Mouse (Mus musculus) MEL (cell line): Measurements from ENCODE around the gene Cyth3. TPM values are rescaled to one million over a fixed set of nuclear protein-coding genes. Genes with fewer than 3 reads are reported as not detected.
A peak's percentile ranks its signal among the peaks of the same experiment; 100 is the strongest.

Source experiments
- DNase-seq: peaks from one replicate; pipeline ENCODE4 v3.0.0; 2011; ENCODE audit warnings: low read depth, low spot score
- H3K27ac ChIP-seq: 2 replicates; pipeline ENCODE4 v1.5.1; 2012; ENCODE audit warnings: low read depth, mild to moderate bottlenecking, control low read depth, low read length, moderate library complexity; ENCODE audit not compliant: control insufficient read depth
- H3K27me3 ChIP-seq, 2 experiments: fragments of 150-350 bp in 1 of 2; sonication (generic) in 1 of 2; 2 replicates each; pipeline ENCODE4 v1.6.1; 2012; ENCODE audit warnings: low read length in 2 of 2, mild to moderate bottlenecking in 2 of 2, improper control_type of control experiment in 1 of 2, moderate library complexity in 1 of 2; ENCODE audit not compliant: insufficient read depth in 2 of 2, control insufficient read depth in 1 of 2
- H3K36me3 ChIP-seq, 2 experiments: 2 replicates each; pipeline ENCODE4 v1.6.1; 2012 to 2014; ENCODE audit warnings: low read length in 2 of 2, improper control_type of control experiment in 1 of 2, inconsistent platforms in 1 of 2, mild to moderate bottlenecking in 1 of 2; ENCODE audit not compliant: insufficient read depth in 2 of 2, control insufficient read depth in 1 of 2
- H3K4me1 ChIP-seq, 2 experiments: fragments of 150-350 bp in 1 of 2; sonication (generic) in 1 of 2; 2 replicates each; pipeline ENCODE4 v1.6.1; 2012; ENCODE audit warnings: low read length in 2 of 2, improper control_type of control experiment in 1 of 2, mild to moderate bottlenecking in 1 of 2; ENCODE audit not compliant: insufficient read depth in 2 of 2, control insufficient read depth in 1 of 2
- H3K4me3 ChIP-seq, 2 experiments: fragments of 150-350 bp in 1 of 2; sonication (generic) in 1 of 2; 2 replicates each; pipeline ENCODE4 v1.5.1; 2012; ENCODE audit warnings: low read depth in 2 of 2, low read length in 2 of 2, mild to moderate bottlenecking in 2 of 2, moderate library complexity in 2 of 2, control low read depth in 1 of 2, improper control_type of control experiment in 1 of 2; ENCODE audit not compliant: control insufficient read depth in 1 of 2, insufficient read depth in 1 of 2
- H3K79me2 ChIP-seq: 2 replicates; pipeline ENCODE4 v1.6.1; 2012; ENCODE audit warnings: mild to moderate bottlenecking, low read length, moderate library complexity; ENCODE audit not compliant: control insufficient read depth, poor library complexity, insufficient read depth
- H3K9ac ChIP-seq: 2 replicates; pipeline ENCODE4 v1.6.1; 2012; ENCODE audit warnings: low read depth, mild to moderate bottlenecking, control low read depth, low read length, moderate library complexity; ENCODE audit not compliant: control insufficient read depth, poor library complexity, severe bottlenecking
- H3K9me3 ChIP-seq: fragments of 150-350 bp; sonication (generic); replicated peaks from 2 replicates; pipeline ENCODE4 v1.6.1; 2012; ENCODE audit warnings: mild to moderate bottlenecking, low read length, improper control_type of control experiment, moderate library complexity; ENCODE audit not compliant: insufficient read depth
- BHLHE40 ChIP-seq: IDR thresholded peaks from 2 replicates; pipeline ENCODE4 v1.6.1; 2012; ENCODE audit warnings: low read depth, mild to moderate bottlenecking, inconsistent platforms, low read length, improper control_type of control experiment, borderline replicate concordance
- CHD1 ChIP-seq: IDR thresholded peaks from 2 replicates; pipeline ENCODE4 v1.6.1; 2012; ENCODE audit warnings: low read depth, mild to moderate bottlenecking, inconsistent platforms, low read length, improper control_type of control experiment
- CHD2 ChIP-seq: IDR thresholded peaks from 2 replicates; pipeline ENCODE4 v1.6.1; 2011; ENCODE audit warnings: low read length, improper control_type of control experiment
- CTCF ChIP-seq, 3 experiments: IDR thresholded peaks in 2 of 3; conservative IDR thresholded peaks in 1 of 3; 2 replicates each; pipeline ENCODE4 v1.5.1; 2011 to 2012; ENCODE audit warnings: low read length in 3 of 3, low read depth in 2 of 3, mild to moderate bottlenecking in 2 of 3, improper control_type of control experiment in 1 of 3, inconsistent platforms in 1 of 3, mixed read lengths in 1 of 3, moderate library complexity in 1 of 3; ENCODE audit not compliant: control insufficient read depth in 1 of 3, insufficient read depth in 1 of 3, poor library complexity in 1 of 3, severe bottlenecking in 1 of 3
- E2F4 ChIP-seq: IDR thresholded peaks from 2 replicates; pipeline ENCODE4 v1.6.1; 2011; ENCODE audit warnings: low read depth, low read length, improper control_type of control experiment, borderline replicate concordance
- ELF1 ChIP-seq: IDR thresholded peaks from 2 replicates; pipeline ENCODE4 v1.6.1; 2014; ENCODE audit warnings: low read depth, mild to moderate bottlenecking, inconsistent platforms, low read length, improper control_type of control experiment, moderate library complexity
- ETS1 ChIP-seq: IDR thresholded peaks from 2 replicates; pipeline ENCODE4 v1.6.1; 2012; ENCODE audit warnings: low read depth, mild to moderate bottlenecking, inconsistent platforms, low read length, improper control_type of control experiment, moderate library complexity
- GABPA ChIP-seq: IDR thresholded peaks from 2 replicates; pipeline ENCODE4 v1.6.1; 2012; ENCODE audit warnings: low read depth, mild to moderate bottlenecking, inconsistent platforms, low read length, improper control_type of control experiment, moderate library complexity
- GATA1 ChIP-seq: IDR thresholded peaks from 2 replicates; pipeline ENCODE4 v1.6.1; 2011; ENCODE audit warnings: low read depth, low read length, improper control_type of control experiment
- HCFC1 ChIP-seq: IDR thresholded peaks from 2 replicates; pipeline ENCODE4 v1.6.1; 2012; ENCODE audit warnings: low read depth, mild to moderate bottlenecking, inconsistent platforms, low read length, improper control_type of control experiment, moderate library complexity
- KAT2A ChIP-seq: conservative IDR thresholded peaks from 2 replicates; pipeline ENCODE4 v1.6.1; 2012; ENCODE audit warnings: low read depth, low read length, improper control_type of control experiment, inconsistent platforms
- MAX ChIP-seq: IDR thresholded peaks from 2 replicates; pipeline ENCODE4 v1.6.1; 2011; ENCODE audit warnings: low read length, improper control_type of control experiment
- MAZ ChIP-seq: IDR thresholded peaks from 2 replicates; pipeline ENCODE4 v1.6.1; 2012; ENCODE audit warnings: low read depth, mild to moderate bottlenecking, inconsistent platforms, low read length, improper control_type of control experiment
- MEF2A ChIP-seq: IDR thresholded peaks from 2 replicates; pipeline ENCODE4 v1.6.1; 2014; ENCODE audit warnings: low read depth, mild to moderate bottlenecking, inconsistent platforms, low read length, improper control_type of control experiment; ENCODE audit not compliant: poor library complexity, insufficient replicate concordance, severe bottlenecking; ENCODE audit errors: extremely low read depth
- MXI1 ChIP-seq: IDR thresholded peaks from 2 replicates; pipeline ENCODE4 v1.6.1; 2011; ENCODE audit warnings: mild to moderate bottlenecking, low read depth, low read length, improper control_type of control experiment
- MYB ChIP-seq: IDR thresholded peaks from 2 replicates; pipeline ENCODE4 v1.6.1; 2011; ENCODE audit warnings: mild to moderate bottlenecking, low read depth, low read length, improper control_type of control experiment
- MYC ChIP-seq: IDR thresholded peaks from 2 replicates; pipeline ENCODE4 v1.6.1; 2011; ENCODE audit warnings: low read depth, mild to moderate bottlenecking, low read length, improper control_type of control experiment, moderate library complexity
- NELFE ChIP-seq: IDR thresholded peaks from 2 replicates; pipeline ENCODE4 v1.6.1; 2011; ENCODE audit warnings: low read depth, low read length, improper control_type of control experiment
- NRF1 ChIP-seq: IDR thresholded peaks from 2 replicates; pipeline ENCODE4 v1.6.1; 2014; ENCODE audit warnings: low read depth, mild to moderate bottlenecking, inconsistent platforms, low read length, improper control_type of control experiment, moderate library complexity; ENCODE audit not compliant: poor library complexity, insufficient read depth, severe bottlenecking
- POLR2A ChIP-seq, 2 experiments: IDR thresholded peaks; 2 replicates each; pipeline ENCODE4 v1.6.1; 2011 to 2012; ENCODE audit warnings: low read length in 2 of 2, mild to moderate bottlenecking in 2 of 2, control low read depth in 1 of 2, improper control_type of control experiment in 1 of 2, low read depth in 1 of 2, moderate library complexity in 1 of 2; ENCODE audit not compliant: control insufficient read depth in 1 of 2, insufficient read depth in 1 of 2, poor library complexity in 1 of 2
- POLR2AphosphoS5 ChIP-seq: IDR thresholded peaks from 2 replicates; pipeline ENCODE4 v1.6.1; 2012; ENCODE audit warnings: low read depth, borderline replicate concordance, mild to moderate bottlenecking, inconsistent platforms, low read length, moderate library complexity, mixed read lengths
- RAD21 ChIP-seq: IDR thresholded peaks from 2 replicates; pipeline ENCODE4 v1.6.1; 2011; ENCODE audit warnings: mild to moderate bottlenecking, low read depth, low read length, improper control_type of control experiment
- RCOR1 ChIP-seq: IDR thresholded peaks from 2 replicates; pipeline ENCODE4 v1.6.1; 2012; ENCODE audit warnings: low read depth, mild to moderate bottlenecking, inconsistent platforms, low read length, improper control_type of control experiment
- SIN3A ChIP-seq: IDR thresholded peaks from 2 replicates; pipeline ENCODE4 v1.6.1; 2012; ENCODE audit warnings: low read length, improper control_type of control experiment, inconsistent platforms
- SMC3 ChIP-seq: IDR thresholded peaks from 2 replicates; pipeline ENCODE4 v1.6.1; 2011; ENCODE audit warnings: low read depth, low read length, improper control_type of control experiment
- TCF12 ChIP-seq: IDR thresholded peaks from 2 replicates; pipeline ENCODE4 v1.6.1; 2014; ENCODE audit warnings: low read depth, mild to moderate bottlenecking, inconsistent platforms, low read length, improper control_type of control experiment, moderate library complexity
- UBTF ChIP-seq: IDR thresholded peaks from 2 replicates; pipeline ENCODE4 v1.6.1; 2012; ENCODE audit warnings: low read depth, mild to moderate bottlenecking, inconsistent platforms, low read length, improper control_type of control experiment, moderate library complexity, borderline replicate concordance; ENCODE audit not compliant: insufficient read depth
- USF1 ChIP-seq: IDR thresholded peaks from 2 replicates; pipeline ENCODE4 v1.6.1; 2014; ENCODE audit warnings: low read depth, mild to moderate bottlenecking, inconsistent platforms, low read length, improper control_type of control experiment, moderate library complexity
- ZC3H11A ChIP-seq: IDR thresholded peaks from 2 replicates; pipeline ENCODE4 v1.6.1; 2012; ENCODE audit warnings: low read depth, mild to moderate bottlenecking, inconsistent platforms, low read length, improper control_type of control experiment
- ZKSCAN1 ChIP-seq: IDR thresholded peaks from 2 replicates; pipeline ENCODE4 v1.6.1; 2012; ENCODE audit warnings: low read depth, mild to moderate bottlenecking, inconsistent platforms, low read length, improper control_type of control experiment, moderate library complexity
- ZMIZ1 ChIP-seq: IDR thresholded peaks from 2 replicates; pipeline ENCODE4 v1.6.1; 2012; ENCODE audit warnings: low read depth, mild to moderate bottlenecking, inconsistent platforms, low read length, improper control_type of control experiment, moderate library complexity
- polyA plus RNA-seq, 2 experiments: library from polyadenylated mRNA; stranded (reverse) in 1 of 2; unstranded in 1 of 2; fragments of >175 nt in 1 of 2; fragments of >200 nt in 1 of 2; gene quantifications; 2 replicates each; pipeline versions ENCODE4 v1.2.1 to v1.2.4; 2012; ENCODE audit warnings: low replicate concordance in 2 of 2, low read depth in 1 of 2; ENCODE audit not compliant: insufficient read length in 2 of 2, insufficient read depth in 1 of 2, missing spikeins in 1 of 2
- total RNA-seq: library from RNA; depleted of rRNA; stranded (reverse); fragments of 300-350 nt; gene quantifications from 2 replicates; pipeline ENCODE4 v1.2.3, GENCODE M21; 2012

The Cyth3 gene
- total and polyA plus RNA-seq, 3 experiments: 41.1 to 44.9 TPM; not detected in 1

- TF ChIP-seq RCOR1 (no peak), MAX (peak; percentile 26; the same call in 1 of the 2 replicates), GABPA (no peak), ZC3H11A (no peak), ZKSCAN1 (no peak), RAD21 (no peak), MAZ (no peak), NELFE (no peak), UBTF (0 out of 2 replicates have a peak, but pooled peaks have one; percentile 61), TCF12 (no peak), CHD1 (0 out of 2 replicates have a peak, but pooled peaks have one; percentile 94), MYC (0 out of 2 replicates have a peak, but pooled peaks have one; percentile 19), CHD2 (no peak), POLR2AphosphoS5 (no peak), POLR2A (IDR thresholded peaks at IDR 0.05; ENCODE audit: control insufficient read depth in 1 of 2, insufficient read depth in 1 of 2, low read depth in 1 of 2, low read length in 2 of 2, poor library complexity in 1 of 2) (no peak), CTCF (IDR thresholded peaks at IDR 0.05 in 2 of 3, conservative IDR thresholded peaks at IDR 0.05 in 1 of 3; ENCODE audit: control insufficient read depth in 1 of 3, insufficient read depth in 1 of 3, low read depth in 2 of 3, low read length in 3 of 3, poor library complexity in 1 of 3, severe bottlenecking in 1 of 3) (no peak), ELF1 (no peak)
Observed at GRCm38 (mm10) chr5:143632674-143633557, 10.7 kb downstream of the Cyth3 start (continued).

GRCm38 (mm10) chr5:143633558-143633871 lies 11.3 kb downstream of the Cyth3 start:
- H3K27me3 ChIP-seq: no peaks in the 10 kb centered on the region
- peaks cover 0 to 45% of the 10 kb centered on the region in 2 experiments; a peak in 2 of 4 replicates for H3K36me3 ChIP-seq
- DNase-seq: peak; percentile 72
- H3K9me3 ChIP-seq: no peaks in the 10 kb centered on the region
- peaks cover 66% of the 10 kb centered on the region for H3K79me2 ChIP-seq
- H3K4me1 ChIP-seq: peaks cover 24 to 47% of the 10 kb centered on the region in 2 experiments
- H3K9ac ChIP-seq: peak overlapping the region; percentile 49; the same call in 1 of the 2 replicates
- peak overlapping the region; percentile 83 for H3K27ac ChIP-seq
- H3K4me3 ChIP-seq: peak overlapping the region; percentile 19 to 57
- TF ChIP-seq E2F4: no peak
- peak; percentile 55; the same call in 1 of the 2 replicates for TF ChIP-seq MEF2A
- peak; percentile 40 for TF ChIP-seq MXI1
- peak in 1 of 2 experiments; percentile 55; a peak in 2 of 4 replicates for TF ChIP-seq POLR2A (IDR thresholded peaks at IDR 0.05; ENCODE audit: control insufficient read depth in 1 of 2, insufficient read depth in 1 of 2, low read depth in 1 of 2, low read length in 2 of 2, poor library complexity in 1 of 2)
- TF ChIP-seq KAT2A: no peak
- no peak for TF ChIP-seq ZKSCAN1
- peak; percentile 87 for TF ChIP-seq GATA1
- 0 out of 2 replicates have a peak, but pooled peaks have one; percentile 30 for TF ChIP-seq BHLHE40
- peak; percentile 52; the same call in 1 of the 2 replicates for TF ChIP-seq ZMIZ1
- TF ChIP-seq CHD1: no peak
- TF ChIP-seq MAZ: peak; percentile 26; the same call in 1 of the 2 replicates
- TF ChIP-seq TCF12: peak; percentile 84
- peak; percentile 57; the same call in 1 of the 2 replicates for TF ChIP-seq NRF1
- TF ChIP-seq USF1: no peak
- TF ChIP-seq GABPA: no peak; the same call in 1 of the 2 replicates
- TF ChIP-seq POLR2AphosphoS5: no peak
- no peak for TF ChIP-seq SMC3
- TF ChIP-seq ETS1: peak; percentile 85
- TF ChIP-seq ELF1: no peak
- no peak for TF ChIP-seq MYB
- peak; percentile 59; the same call in 1 of the 2 replicates for TF ChIP-seq RCOR1
- 0 out of 2 replicates have a peak, but pooled peaks have one; percentile 11 for TF ChIP-seq HCFC1
- TF ChIP-seq SIN3A: peak; percentile 69
